Mouse (Mus musculus) stomach, embryonic 14.5 days (tissue): ENCODE measurements around the gene Sun1. TPM values are rescaled to one million over a fixed set of nuclear protein-coding genes. Genes with fewer than 3 reads are reported as not detected.

Experiments
- ATAC-seq: fragments of 200-750 bp; cut with Nextera tagmentation; 2 replicates; pipeline ENCODE4 v1.8.0; 2017; ENCODE audit warnings: low read depth, moderate TSS enrichment; ENCODE audit not compliant: insufficient number of reproducible peaks, insufficient read depth, low FRiP score
- H3K27ac ChIP-seq: fragments of 300-500 bp; sonication (generic); 2 replicates; pipeline ENCODE4 v1.5.1; 2014; ENCODE audit warnings: mild to moderate bottlenecking, low read length, moderate library complexity, mixed read lengths
- H3K27me3 ChIP-seq: fragments of 300-500 bp; sonication (generic); 2 replicates; pipeline ENCODE4 v1.6.1; 2014; ENCODE audit warnings: low read length, control low read depth, mixed read lengths; ENCODE audit not compliant: control insufficient read depth, insufficient read depth
- H3K36me3 ChIP-seq: fragments of 300-500 bp; sonication (generic); 2 replicates; pipeline ENCODE4 v1.6.1; 2014; ENCODE audit warnings: mild to moderate bottlenecking, control low read depth, low read length, moderate library complexity, mixed read lengths; ENCODE audit not compliant: control insufficient read depth, insufficient read depth
- H3K4me1 ChIP-seq: fragments of 300-500 bp; sonication (generic); 2 replicates; pipeline ENCODE4 v1.6.1; 2014; ENCODE audit warnings: low read length, control low read depth, mixed read lengths; ENCODE audit not compliant: control insufficient read depth, insufficient read depth
- H3K4me2 ChIP-seq: fragments of 300-500 bp; sonication (generic); replicated peaks from 2 replicates; pipeline ENCODE4 v1.6.1; 2014; ENCODE audit warnings: low read depth, low read length, control low read depth
- H3K4me3 ChIP-seq: fragments of 300-500 bp; sonication (generic); 2 replicates; pipeline ENCODE4 v1.5.1; 2014; ENCODE audit warnings: low read depth, low read length, control low read depth
- H3K9ac ChIP-seq: fragments of 300-500 bp; sonication (generic); replicated peaks from 2 replicates; pipeline ENCODE4 v1.6.1; 2014; ENCODE audit warnings: low read depth, mild to moderate bottlenecking, control low read depth, low read length, moderate library complexity, mixed read lengths
- H3K9me3 ChIP-seq: fragments of 300-500 bp; sonication (generic); 2 replicates; pipeline ENCODE4 v1.6.1; 2016; ENCODE audit warnings: low read depth, low read length, control low read depth; ENCODE audit not compliant: control insufficient read depth
- WGBS: fragments of 180-500 bp; shearing (Covaris S2); extraction: QIAGEN DNeasy Blood & Tissue Kit; methylation state at CpG from one replicate; pipeline ENCODE4 v1.1.7; 2014; 5-methylcytosine and 5-hydroxymethylcytosine counted together
- polyA plus RNA-seq: library from polyadenylated mRNA; unstranded; fragments of >200 nt; fragmentation: Nextera tagmentation; extraction: Ambion mirVana; gene quantifications from 2 replicates; pipeline ENCODE4 v1.2.1, GENCODE M21; 2014

The Sun1 gene
- polyA plus RNA-seq, 1 experiment from 2014 or later: 66.6 TPM

DNA sequence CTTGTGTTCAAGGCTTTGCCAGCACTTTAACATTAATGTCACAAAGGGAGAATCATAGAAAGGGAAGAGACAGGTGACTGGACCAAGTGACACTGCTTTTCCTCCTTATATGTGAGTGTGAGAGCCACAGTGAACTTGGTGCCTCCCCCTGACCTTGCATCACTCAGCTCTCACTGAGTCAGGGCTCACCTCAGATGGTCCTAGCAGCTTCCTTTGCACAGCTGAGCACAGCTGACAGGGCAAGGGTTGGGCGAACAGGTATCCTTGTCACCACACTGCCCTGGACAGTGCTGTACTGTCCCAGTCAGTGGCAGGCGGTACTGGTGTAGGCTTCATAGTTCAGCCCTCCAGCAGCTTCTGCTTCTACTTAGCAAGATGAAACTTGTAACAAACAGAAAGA, 27.2 kb downstream of the Sun1 start:
- no peaks in the 10 kb centered on the region for H3K27me3 ChIP-seq
- no peak for ATAC-seq
- no peaks in the 10 kb centered on the region for H3K4me1 ChIP-seq
- H3K4me3 ChIP-seq: no peak overlapping the region
- H3K36me3 ChIP-seq: peaks cover 62% of the 10 kb centered on the region
- H3K9me3 ChIP-seq: no peaks in the 10 kb centered on the region
- no peak overlapping the region for H3K9ac ChIP-seq
- no peak overlapping the region for H3K4me2 ChIP-seq
- 90% methylated on average over 2 of the region's 2 CpGs for WGBS
- no peak overlapping the region for H3K27ac ChIP-seq

DNA sequence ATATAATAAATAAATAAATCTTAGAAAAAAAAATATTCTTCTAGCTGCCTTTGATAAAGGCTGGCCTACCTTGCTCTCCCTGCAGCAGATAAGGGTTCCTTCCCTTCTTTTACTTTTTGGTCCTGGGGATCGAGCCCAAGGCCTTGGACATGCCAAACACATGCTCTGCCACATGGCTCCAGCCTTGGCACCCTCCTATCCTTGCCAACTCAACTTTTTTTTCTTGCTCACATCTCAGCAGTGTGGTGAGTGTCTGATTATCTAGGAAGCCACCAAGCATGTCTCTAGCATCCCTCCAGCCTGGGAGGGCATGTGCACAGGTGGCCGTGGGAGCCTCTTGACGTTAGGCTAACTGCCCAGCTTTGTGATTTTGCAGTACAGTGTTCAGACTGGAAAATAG, 27.9 kb downstream of the Sun1 start:
- Histone ChIP-seq H3K9ac (no peak overlapping the region), H3K36me3 (peaks cover 61% of the 10 kb centered on the region), H3K4me3 (no peak overlapping the region), H3K4me2 (no peak overlapping the region), H3K27me3 (no peaks in the 10 kb centered on the region), H3K27ac (no peak overlapping the region), H3K9me3 (no peaks in the 10 kb centered on the region), H3K4me1 (no peaks in the 10 kb centered on the region)
- WGBS: 91% methylated on average over 3 of the region's 3 CpGs
- no peak for ATAC-seq

DNA sequence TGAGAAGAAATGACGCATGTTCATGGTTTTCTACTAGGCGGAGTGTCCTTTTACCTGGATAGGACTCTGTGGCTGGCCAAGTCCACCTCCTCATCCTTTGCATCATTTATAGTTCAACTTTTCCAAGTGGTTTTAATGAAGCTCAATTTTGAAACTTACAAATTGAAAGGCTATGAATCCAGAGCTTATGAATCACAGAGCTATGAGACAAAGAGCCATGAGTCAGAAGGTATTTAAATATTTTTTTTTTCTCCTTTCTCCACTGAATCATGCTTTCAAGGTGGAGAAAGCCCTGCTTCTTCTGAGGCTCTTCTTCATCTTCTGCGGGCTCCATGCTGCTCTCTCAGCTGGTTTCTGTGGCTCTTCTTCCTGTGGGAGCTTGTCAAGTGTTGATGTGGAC, 29.3 kb downstream of the Sun1 start:
- no peak for ATAC-seq
- Histone ChIP-seq H3K27me3 (no peaks in the 10 kb centered on the region), H3K9ac (no peak overlapping the region), H3K4me3 (no peak overlapping the region), H3K27ac (no peak overlapping the region), H3K4me1 (no peaks in the 10 kb centered on the region), H3K4me2 (no peak overlapping the region), H3K36me3 (peaks cover 58% of the 10 kb centered on the region), H3K9me3 (no peaks in the 10 kb centered on the region)
- 96% methylated on average over 3 of the region's 3 CpGs for WGBS

DNA sequence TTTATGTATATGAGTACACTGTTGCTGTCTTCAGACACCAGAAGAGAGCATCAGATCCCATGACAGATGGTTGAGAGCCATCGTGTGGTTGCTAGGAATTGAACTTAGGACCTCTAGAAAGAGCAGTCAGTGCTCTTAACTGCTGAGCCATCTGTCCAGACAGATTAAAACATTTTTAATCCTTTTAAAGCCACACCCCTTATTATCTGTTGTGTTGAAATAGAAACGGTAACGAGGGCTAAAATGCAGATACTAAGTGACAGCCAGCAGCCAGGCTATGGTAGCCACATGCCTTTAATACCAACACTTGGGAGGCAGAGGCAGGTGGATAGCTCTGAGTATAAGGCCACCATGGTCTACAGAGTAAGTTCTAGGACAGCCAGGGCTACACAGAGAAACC, 31.6 kb downstream of the Sun1 start:
- H3K27me3 ChIP-seq: no peaks in the 10 kb centered on the region
- no peaks in the 10 kb centered on the region for H3K4me1 ChIP-seq
- peaks cover 58% of the 10 kb centered on the region for H3K36me3 ChIP-seq
- H3K4me2 ChIP-seq: no peak overlapping the region
- no peak overlapping the region for H3K9ac ChIP-seq
- no peak for ATAC-seq
- 74% methylated on average over 3 of the region's 3 CpGs for WGBS
- no peak overlapping the region for H3K4me3 ChIP-seq
- no peaks in the 10 kb centered on the region for H3K9me3 ChIP-seq
- no peak overlapping the region for H3K27ac ChIP-seq

GRCm38 (mm10) chr5:139234423-139234822, 34.0 kb downstream of the Sun1 start:
- H3K4me3 ChIP-seq: no peak overlapping the region
- no peak overlapping the region for H3K9ac ChIP-seq
- WGBS: 94% methylated on average over 4 of the region's 4 CpGs
- H3K9me3 ChIP-seq: no peaks in the 10 kb centered on the region
- H3K27ac ChIP-seq: no peak overlapping the region
- ATAC-seq: no peak
- no peaks in the 10 kb centered on the region for H3K4me1 ChIP-seq
- H3K4me2 ChIP-seq: no peak overlapping the region
- peaks cover 62% of the 10 kb centered on the region for H3K36me3 ChIP-seq
- H3K27me3 ChIP-seq: no peaks in the 10 kb centered on the region

GRCm38 (mm10) chr5:139237436-139237835, 37.0 kb downstream of the Sun1 start:
- H3K9me3 ChIP-seq: no peaks in the 10 kb centered on the region
- no peak overlapping the region for H3K4me3 ChIP-seq
- ATAC-seq: no peak
- peaks cover 65% of the 10 kb centered on the region for H3K36me3 ChIP-seq
- H3K27me3 ChIP-seq: no peaks in the 10 kb centered on the region
- no peak overlapping the region for H3K9ac ChIP-seq
- H3K4me2 ChIP-seq: no peak overlapping the region
- no peaks in the 10 kb centered on the region for H3K4me1 ChIP-seq
- no peak overlapping the region for H3K27ac ChIP-seq
- 54% methylated on average over 4 of the region's 4 CpGs for WGBS

DNA sequence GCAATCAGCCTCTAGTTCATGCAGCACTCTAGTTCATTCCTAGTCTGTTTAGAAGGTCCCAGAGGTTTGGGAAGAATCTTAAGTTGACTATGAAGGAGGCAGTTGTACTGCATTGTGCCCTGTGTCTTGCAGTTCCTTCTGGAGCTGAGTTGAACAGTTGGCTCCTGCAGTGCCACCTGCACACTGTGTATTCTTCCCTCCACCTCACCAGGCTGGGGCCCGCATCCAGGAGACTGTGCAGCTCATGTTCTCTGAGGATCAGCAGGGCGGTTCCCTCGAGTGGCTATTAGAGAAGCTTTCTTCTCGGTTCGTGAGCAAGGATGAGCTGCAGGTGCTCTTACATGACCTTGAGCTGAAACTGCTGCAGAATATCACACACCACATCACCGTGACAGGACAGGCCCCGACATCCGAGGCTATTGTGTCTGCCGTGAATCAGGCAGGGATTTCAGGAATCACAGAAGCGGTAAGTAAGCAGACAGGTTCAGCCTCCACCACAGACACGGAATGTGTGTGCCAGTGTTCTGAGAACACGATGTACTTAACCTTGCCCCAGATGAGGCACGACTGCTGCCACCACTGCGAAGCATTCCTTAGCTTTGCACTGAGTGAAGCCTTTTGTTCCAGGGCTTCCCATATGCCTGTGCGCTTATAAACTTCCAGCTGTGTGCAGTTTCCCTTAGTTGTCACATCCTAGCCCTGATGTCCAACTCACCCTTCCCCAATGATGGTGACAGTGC, 40.8 kb downstream of the Sun1 start:
- Histone ChIP-seq H3K27ac (no peak overlapping the region), H3K9ac (no peak overlapping the region), H3K36me3 (peaks cover 74% of the 10 kb centered on the region), H3K27me3 (no peaks in the 10 kb centered on the region), H3K4me3 (no peak overlapping the region), H3K4me2 (no peak overlapping the region), H3K4me1 (no peaks in the 10 kb centered on the region), H3K9me3 (no peaks in the 10 kb centered on the region)
- no peak for ATAC-seq
- WGBS: 88% methylated on average over 15 of the region's 15 CpGs

GRCm38 (mm10) chr5:139243384-139243783, 42.9 kb downstream of the Sun1 start:
- H3K4me3 ChIP-seq: no peak overlapping the region
- no peak overlapping the region for H3K27ac ChIP-seq
- ATAC-seq: no peak
- H3K27me3 ChIP-seq: no peaks in the 10 kb centered on the region
- WGBS: 71% methylated on average over 1 of the region's 1 CpGs
- no peaks in the 10 kb centered on the region for H3K9me3 ChIP-seq
- no peaks in the 10 kb centered on the region for H3K4me1 ChIP-seq
- no peak overlapping the region for H3K4me2 ChIP-seq
- H3K9ac ChIP-seq: no peak overlapping the region
- peaks cover 75% of the 10 kb centered on the region for H3K36me3 ChIP-seq

DNA sequence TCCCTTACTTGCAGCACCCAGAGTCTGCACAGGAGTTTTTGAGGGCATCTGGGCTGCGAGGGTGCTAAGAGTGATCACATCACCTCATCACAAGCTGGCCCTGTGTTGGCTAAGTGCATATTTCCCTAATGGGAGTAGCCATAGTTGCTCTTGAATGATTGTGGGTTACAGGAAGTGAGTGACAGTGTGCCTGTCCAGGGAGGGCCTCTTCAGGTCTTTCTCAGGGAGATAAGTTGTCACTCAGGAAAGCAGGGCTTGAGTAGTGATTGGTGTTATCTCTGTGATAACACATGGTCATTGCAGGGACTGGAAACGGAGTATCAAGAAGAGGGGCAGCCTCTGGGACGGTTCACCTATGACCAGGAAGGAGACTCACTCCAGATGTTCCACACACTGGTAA, 47.3 kb downstream of the Sun1 start:
- Histone ChIP-seq H3K9me3 (no peaks in the 10 kb centered on the region), H3K4me1 (peaks cover 5% of the 10 kb centered on the region; the same call in 1 of the 2 replicates), H3K4me2 (no peak overlapping the region), H3K9ac (no peak overlapping the region), H3K27ac (no peak overlapping the region), H3K27me3 (no peaks in the 10 kb centered on the region), H3K36me3 (peaks cover 73% of the 10 kb centered on the region), H3K4me3 (no peak overlapping the region)
- no peak for ATAC-seq
- WGBS: 86% methylated on average over 3 of the region's 3 CpGs
